Mouse (Mus musculus): ENCODE data around the gene Jade1. TPM values are rescaled to one million over a fixed set of nuclear protein-coding genes. Genes with fewer than 3 reads are reported as not detected.

The Jade1 gene
- polyA plus RNA-seq, 1 experiment = 37.0 TPM

DNA sequence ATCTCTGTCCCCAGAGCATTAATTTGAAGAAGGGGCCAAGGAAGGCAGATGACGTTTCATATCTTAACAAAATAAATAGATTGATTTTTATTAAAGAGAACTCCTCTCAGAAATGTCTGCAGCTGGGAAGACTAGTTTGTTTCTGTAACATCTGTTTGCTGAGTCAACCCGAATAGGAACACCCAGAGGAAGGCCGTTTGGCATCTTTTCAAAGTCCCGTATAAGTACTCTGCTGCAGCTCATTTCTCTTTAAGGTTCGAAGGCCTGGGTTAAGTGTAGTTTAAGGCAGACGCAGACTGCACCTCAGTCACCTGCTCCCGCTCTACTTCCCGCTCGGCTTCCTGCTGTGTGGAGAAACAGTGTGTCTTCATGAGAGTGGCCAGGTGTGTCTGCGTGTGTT is 47.4 kb downstream of the Jade1 start:
- no peak for TF ChIP-seq CTCF (IDR thresholded peaks at IDR 0.05; ENCODE audit: borderline replicate concordance, insufficient read depth, low read length)
- TF ChIP-seq POLR2A (IDR thresholded peaks at IDR 0.05; ENCODE audit: low read depth, low read length) = no peak
- Histone ChIP-seq H3K27ac (ENCODE audit: insufficient read depth, low read length) (peak overlapping the region; percentile 62), H3K4me1 (ENCODE audit: control insufficient read depth, insufficient read depth, low read length) (peaks cover 15% of the 10 kb centered on the region), H3K4me3 (ENCODE audit: insufficient read depth, low read length) (no peak overlapping the region)

DNA sequence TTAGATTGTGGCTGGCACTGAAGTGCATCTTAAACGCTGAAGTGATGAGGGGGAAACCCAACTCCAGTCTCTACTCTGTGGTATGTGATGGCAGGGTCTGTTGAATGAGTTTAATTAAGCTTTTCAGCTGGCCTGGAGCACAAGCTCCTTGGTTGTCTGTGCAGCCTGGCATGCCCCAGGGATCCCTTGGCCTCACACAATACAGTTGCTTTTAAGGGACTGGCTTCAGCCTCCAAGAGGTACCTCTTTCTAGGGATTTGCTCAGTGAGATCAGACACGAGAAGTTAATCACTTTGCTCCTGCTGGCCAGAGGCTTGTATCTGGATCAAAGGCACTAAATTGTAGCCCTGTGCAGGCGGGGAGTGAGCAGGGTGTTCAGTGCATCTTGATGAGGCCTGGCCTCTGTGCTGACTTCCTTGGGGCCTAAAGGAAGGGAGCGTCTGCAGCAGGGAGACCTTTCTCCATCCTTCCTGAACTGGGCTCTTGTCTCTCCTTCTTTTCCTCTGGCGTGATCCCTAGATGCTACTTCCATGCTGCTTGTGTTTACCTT is 48.0 kb downstream of the Jade1 start:
- no peak for TF ChIP-seq CTCF (IDR thresholded peaks at IDR 0.05; ENCODE audit: borderline replicate concordance, insufficient read depth, low read length)
- no peak for TF ChIP-seq POLR2A (IDR thresholded peaks at IDR 0.05; ENCODE audit: low read depth, low read length)
- H3K27ac ChIP-seq (ENCODE audit: insufficient read depth, low read length) = 0 out of 2 replicates have a peak overlapping the region, but pooled peaks have one; percentile 62
- H3K4me1 ChIP-seq (ENCODE audit: control insufficient read depth, insufficient read depth, low read length) = peaks cover 15% of the 10 kb centered on the region
- no peak overlapping the region for H3K4me3 ChIP-seq (ENCODE audit: insufficient read depth, low read length)

GRCm38 (mm10) chr3:41604629-41605321 is 49.2 kb downstream of the Jade1 start:
- Histone ChIP-seq H3K27ac (ENCODE audit: insufficient read depth, low read length) (no peak overlapping the region), H3K4me1 (ENCODE audit: control insufficient read depth, insufficient read depth, low read length) (peaks cover 15% of the 10 kb centered on the region), H3K4me3 (ENCODE audit: insufficient read depth, low read length) (no peak overlapping the region)
- no peak for TF ChIP-seq CTCF (IDR thresholded peaks at IDR 0.05; ENCODE audit: borderline replicate concordance, insufficient read depth, low read length)
- TF ChIP-seq POLR2A (IDR thresholded peaks at IDR 0.05; ENCODE audit: low read depth, low read length) = no peak

GRCm38 (mm10) chr3:41605601-41606329 is 50.2 kb downstream of the Jade1 start:
- H3K4me3 ChIP-seq (ENCODE audit: insufficient read depth, low read length) = no peak overlapping the region
- peak overlapping the region; percentile 11; the same call in 1 of the 2 replicates for H3K27ac ChIP-seq (ENCODE audit: insufficient read depth, low read length)
- TF ChIP-seq POLR2A (IDR thresholded peaks at IDR 0.05; ENCODE audit: low read depth, low read length) = no peak
- TF ChIP-seq CTCF (IDR thresholded peaks at IDR 0.05; ENCODE audit: borderline replicate concordance, insufficient read depth, low read length) = no peak
- peaks cover 15% of the 10 kb centered on the region for H3K4me1 ChIP-seq (ENCODE audit: control insufficient read depth, insufficient read depth, low read length)

GRCm38 (mm10) chr3:41606330-41606664 is 50.8 kb downstream of the Jade1 start:
- Histone ChIP-seq H3K4me1 (ENCODE audit: control insufficient read depth, insufficient read depth, low read length) (peaks cover 15% of the 10 kb centered on the region), H3K4me3 (ENCODE audit: insufficient read depth, low read length) (no peak overlapping the region), H3K27ac (ENCODE audit: insufficient read depth, low read length) (peak overlapping the region; percentile 12; the same call in 1 of the 2 replicates)
- no peak for TF ChIP-seq POLR2A (IDR thresholded peaks at IDR 0.05; ENCODE audit: low read depth, low read length)
- TF ChIP-seq CTCF (IDR thresholded peaks at IDR 0.05; ENCODE audit: borderline replicate concordance, insufficient read depth, low read length) = no peak

DNA sequence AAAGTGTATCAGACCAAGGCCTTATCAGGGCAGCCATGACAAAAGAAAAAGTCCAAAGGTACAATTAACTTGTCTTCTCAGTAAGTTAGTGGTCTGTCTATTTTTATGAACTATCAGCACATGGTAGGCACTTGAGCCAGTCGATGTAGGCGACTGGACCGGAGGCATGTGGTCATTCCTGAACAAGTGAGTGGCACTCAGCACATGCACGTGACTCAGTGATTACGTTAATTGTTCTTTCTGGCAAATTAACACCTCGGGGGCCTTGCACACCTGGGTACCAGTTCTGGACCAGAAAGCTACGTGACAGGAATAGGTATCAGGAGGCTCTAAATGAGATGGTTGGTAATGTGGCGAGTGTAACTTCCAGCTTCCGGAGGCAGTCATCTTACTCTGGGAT is 51.5 kb downstream of the Jade1 start:
- no peak overlapping the region for H3K27ac ChIP-seq (ENCODE audit: insufficient read depth, low read length)
- no peak overlapping the region for H3K4me3 ChIP-seq (ENCODE audit: insufficient read depth, low read length)
- TF ChIP-seq POLR2A (IDR thresholded peaks at IDR 0.05; ENCODE audit: low read depth, low read length) (no peak), CTCF (IDR thresholded peaks at IDR 0.05; ENCODE audit: borderline replicate concordance, insufficient read depth, low read length) (no peak)
- peaks cover 15% of the 10 kb centered on the region for H3K4me1 ChIP-seq (ENCODE audit: control insufficient read depth, insufficient read depth, low read length)

DNA sequence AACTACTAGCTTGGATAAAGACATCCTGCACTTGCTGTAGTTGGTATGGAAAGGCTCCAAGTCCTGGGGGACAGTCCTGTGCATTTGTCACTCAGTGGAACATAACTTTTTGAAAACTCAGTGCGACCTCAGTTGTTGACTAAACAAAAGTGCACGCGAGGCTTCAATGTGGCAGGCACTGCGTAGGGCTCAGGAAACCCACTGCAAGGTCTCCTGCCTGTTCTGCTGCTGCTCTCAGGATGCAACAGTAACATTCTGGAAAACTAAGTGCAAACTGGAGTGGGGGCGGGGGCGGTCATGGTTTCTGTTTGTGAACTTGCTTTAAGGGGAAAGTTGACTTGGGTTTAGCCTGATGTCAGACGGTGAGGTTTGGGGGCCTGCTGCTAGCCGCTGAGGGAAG is 51.9 kb downstream of the Jade1 start:
- Histone ChIP-seq H3K4me3 (ENCODE audit: insufficient read depth, low read length) (no peak overlapping the region), H3K27ac (ENCODE audit: insufficient read depth, low read length) (no peak overlapping the region), H3K4me1 (ENCODE audit: control insufficient read depth, insufficient read depth, low read length) (peaks cover 15% of the 10 kb centered on the region)
- TF ChIP-seq CTCF (IDR thresholded peaks at IDR 0.05; ENCODE audit: borderline replicate concordance, insufficient read depth, low read length) (no peak), POLR2A (IDR thresholded peaks at IDR 0.05; ENCODE audit: low read depth, low read length) (no peak)

DNA sequence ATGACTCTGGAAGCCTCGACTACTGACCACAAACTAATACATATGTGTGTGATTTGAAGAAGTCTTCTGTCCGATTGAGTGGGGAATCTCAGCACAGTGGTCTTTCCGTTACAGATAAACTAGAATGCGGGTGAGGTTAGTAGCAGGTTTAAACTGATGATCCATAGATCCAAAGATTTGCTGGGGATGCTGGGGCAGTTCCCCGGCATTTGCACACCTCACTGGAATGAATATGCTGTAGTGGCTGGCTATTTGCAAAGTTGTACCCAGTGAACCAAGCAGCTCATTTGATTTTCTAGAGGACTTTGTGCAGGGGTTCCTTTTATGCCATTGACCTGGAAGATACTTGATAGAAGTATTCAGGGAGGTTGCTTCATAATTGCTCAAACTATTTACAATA is 53.5 kb downstream of the Jade1 start:
- Histone ChIP-seq H3K4me1 (ENCODE audit: control insufficient read depth, insufficient read depth, low read length) (peaks cover 9% of the 10 kb centered on the region), H3K27ac (ENCODE audit: insufficient read depth, low read length) (no peak overlapping the region), H3K4me3 (ENCODE audit: insufficient read depth, low read length) (no peak overlapping the region)
- no peak for TF ChIP-seq POLR2A (IDR thresholded peaks at IDR 0.05; ENCODE audit: low read depth, low read length)
- TF ChIP-seq CTCF (IDR thresholded peaks at IDR 0.05; ENCODE audit: borderline replicate concordance, insufficient read depth, low read length) = no peak

DNA sequence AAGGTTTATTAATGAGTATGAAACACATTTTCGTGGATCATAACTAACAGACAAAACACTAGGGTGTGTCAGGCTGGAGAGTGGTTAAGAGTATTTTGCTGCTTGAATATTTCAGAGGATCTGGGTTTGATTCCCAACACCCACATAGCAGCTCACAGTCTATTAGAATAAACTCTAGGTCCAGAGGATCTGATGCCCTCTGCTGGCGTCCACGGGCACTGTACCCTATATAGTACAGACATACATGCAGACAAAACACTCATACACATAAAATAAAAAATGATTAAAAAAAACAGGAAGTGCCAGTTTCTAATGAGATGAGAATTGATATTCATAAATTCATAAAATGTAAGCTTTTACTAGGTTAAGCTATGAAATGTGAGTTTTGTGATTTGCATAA is 56.7 kb downstream of the Jade1 start:
- Histone ChIP-seq H3K4me3 (ENCODE audit: insufficient read depth, low read length) (no peak overlapping the region), H3K4me1 (ENCODE audit: control insufficient read depth, insufficient read depth, low read length) (no peaks in the 10 kb centered on the region), H3K27ac (ENCODE audit: insufficient read depth, low read length) (no peak overlapping the region)
- TF ChIP-seq CTCF (IDR thresholded peaks at IDR 0.05; ENCODE audit: borderline replicate concordance, insufficient read depth, low read length) (no peak), POLR2A (IDR thresholded peaks at IDR 0.05; ENCODE audit: low read depth, low read length) (no peak)

GRCm38 (mm10) chr3:41613706-41614105 is 58.2 kb downstream of the Jade1 start:
- no peaks in the 10 kb centered on the region for H3K4me1 ChIP-seq (ENCODE audit: control insufficient read depth, insufficient read depth, low read length)
- no peak overlapping the region for H3K4me3 ChIP-seq (ENCODE audit: insufficient read depth, low read length)
- no peak overlapping the region for H3K27ac ChIP-seq (ENCODE audit: insufficient read depth, low read length)
- no peak for TF ChIP-seq POLR2A (IDR thresholded peaks at IDR 0.05; ENCODE audit: low read depth, low read length)
- TF ChIP-seq CTCF (IDR thresholded peaks at IDR 0.05; ENCODE audit: borderline replicate concordance, insufficient read depth, low read length) = no peak
